8 mouse cellular contexts compared by ENCODE assay signal in genomic region chr16:22655812-22656211, GRCm38 (mm10). TPM values are rescaled to one million over a fixed set of nuclear protein-coding genes. Genes with fewer than 3 reads are reported as not detected.
DNase-seq lines count a peak whose midpoint lies in the region; ATAC-seq and TF ChIP-seq lines count a peak whose summit lies in the region.

No protein-coding gene starts in this region.

- TF ChIP-seq CTCF in heart, postnatal 0 days (IDR thresholded peaks at IDR 0.05; ENCODE audit: low read depth), result no peak

- H3K4me3 ChIP-seq in heart, postnatal 0 days (ENCODE audit: low read depth, low read length), result peak overlapping the region; percentile 50
- peak overlapping the region; percentile 59 for H3K4me3 ChIP-seq in hindbrain, embryonic 16.5 days (ENCODE audit: low read length)
- no peak overlapping the region for H3K4me3 ChIP-seq in neural tube, embryonic 12.5 days

- WGBS in heart, postnatal 0 days, result 9% methylated on average over 11 of the region's 11 CpGs
- 6% methylated on average over 11 of the region's 11 CpGs for WGBS in hindbrain, embryonic 16.5 days
- 6% methylated on average over 11 of the region's 11 CpGs for WGBS in neural tube, embryonic 12.5 days

- ATAC-seq in heart, postnatal 0 days (ENCODE audit: insufficient read depth, low read depth), result no peak
- no peak for ATAC-seq in hindbrain, embryonic 16.5 days
- no peak for ATAC-seq in neural tube, embryonic 12.5 days (ENCODE audit: low FRiP score, low read depth)
- ATAC-seq in megakaryocyte-erythroid progenitor cell, adult 5-6 weeks (replicated peaks; ENCODE audit: low FRiP score, low TSS enrichment, poor library complexity, severe bottlenecking), result no peak

- H3K4me2 ChIP-seq in heart, postnatal 0 days (ENCODE audit: low read depth, low read length), result peak overlapping the region; percentile 75; the same call in 1 of the 2 replicates
- H3K4me2 ChIP-seq in hindbrain, embryonic 16.5 days (ENCODE audit: low read length), result peak overlapping the region; percentile 89
- peak overlapping the region; percentile 74; the same call in 1 of the 2 replicates for H3K4me2 ChIP-seq in neural tube, embryonic 12.5 days (replicated peaks)

- no peak for TF ChIP-seq EP300 in heart, postnatal 0 days (IDR thresholded peaks at IDR 0.05; ENCODE audit: low read depth)

- no peak overlapping the region for H3K27ac ChIP-seq in heart, postnatal 0 days (ENCODE audit: low read depth)
- no peak overlapping the region for H3K27ac ChIP-seq in hindbrain, embryonic 16.5 days (ENCODE audit: low read depth, low read length)
- H3K27ac ChIP-seq in neural tube, embryonic 12.5 days, result no peak overlapping the region

- H3K27me3 ChIP-seq in heart, postnatal 0 days (ENCODE audit: control insufficient read depth, insufficient read depth, low read length), result peaks cover 29% of the 10 kb centered on the region
- H3K27me3 ChIP-seq in hindbrain, embryonic 16.5 days (replicated peaks; ENCODE audit: control insufficient read depth, insufficient read depth, low read length), result peaks cover 4% of the 10 kb centered on the region; the same call in 1 of the 2 replicates
- H3K27me3 ChIP-seq in neural tube, embryonic 12.5 days (replicated peaks), result peaks cover 41% of the 10 kb centered on the region

- no peak for DNase-seq in heart, postnatal 0 days (ENCODE audit: low spot score)
- DNase-seq in heart, adult 8-10 months (ENCODE audit: low spot score), result no peak
- DNase-seq in cerebellum, adult 11-12 months, result peak; percentile 66
- no peak for DNase-seq in right cerebral cortex, postnatal 14 days
- no peak for DNase-seq in kidney, postnatal 25 days

- no peak overlapping the region for H3K9ac ChIP-seq in heart, postnatal 0 days (replicated peaks; ENCODE audit: low read depth, low read length)
- H3K9ac ChIP-seq in hindbrain, embryonic 16.5 days (ENCODE audit: low read depth, low read length), result no peak overlapping the region
- no peak overlapping the region for H3K9ac ChIP-seq in neural tube, embryonic 12.5 days

- no peaks in the 10 kb centered on the region for H3K9me3 ChIP-seq in heart, postnatal 0 days (replicated peaks; ENCODE audit: control insufficient read depth, low read length)
- no peaks in the 10 kb centered on the region for H3K9me3 ChIP-seq in hindbrain, embryonic 16.5 days (ENCODE audit: control insufficient read depth, low read length)
- H3K9me3 ChIP-seq in neural tube, embryonic 12.5 days, result no peaks in the 10 kb centered on the region

- H3K36me3 ChIP-seq in heart, postnatal 0 days (replicated peaks; ENCODE audit: control insufficient read depth, insufficient read depth, low read length), result no peaks in the 10 kb centered on the region
- no peaks in the 10 kb centered on the region for H3K36me3 ChIP-seq in hindbrain, embryonic 16.5 days (ENCODE audit: control insufficient read depth, insufficient read depth, low read length)
- no peaks in the 10 kb centered on the region for H3K36me3 ChIP-seq in neural tube, embryonic 12.5 days

- peaks cover 4% of the 10 kb centered on the region; the same call in 1 of the 2 replicates for H3K4me1 ChIP-seq in heart, postnatal 0 days (ENCODE audit: control insufficient read depth, insufficient read depth)
- peaks cover 5% of the 10 kb centered on the region for H3K4me1 ChIP-seq in hindbrain, embryonic 16.5 days (ENCODE audit: control insufficient read depth, insufficient read depth, low read depth, low read length)
- peaks cover 11% of the 10 kb centered on the region for H3K4me1 ChIP-seq in neural tube, embryonic 12.5 days

RNA-seq across cellular contexts. Expression of gene Dgkg, which starts 1.2 kb away (rescaled TPM):
- 0.08 TPM in 1 of 2 replicates, not detected in the other for total RNA-seq in heart, postnatal 0 days (2014; rRNA removed; ENCODE audit: low replicate concordance)
- 0.37 and 0.44 TPM in 2 replicates for polyA plus RNA-seq in heart, postnatal 0 days (2015; fragmentation: Nextera tagmentation; extraction: Ambion mirVana)
- total RNA-seq in heart, adult 8-10 months (2022), result under 1 TPM; 0.08 to 0.72 (median 0.34) TPM
- polyA plus RNA-seq in hindbrain, embryonic 16.5 days (2015; fragmentation: Nextera tagmentation; extraction: Ambion mirVana), result 6.7 and 6.9 TPM in 2 replicates
- polyA plus RNA-seq in neural tube, embryonic 12.5 days (2016; fragmentation: Nextera tagmentation; extraction: Ambion mirVana), result 0.20 and 0.34 TPM in 2 replicates
- total RNA-seq in megakaryocyte-erythroid progenitor cell, adult 5-6 weeks (2014; fragmentation: Nextera tagmentation), result 0.66 and 1.2 TPM in 2 replicates
- 0.38 and 1.1 TPM in 2 replicates for total RNA-seq in megakaryocyte-erythroid progenitor cell, adult 5-6 weeks (2017)
